Mouse (Mus musculus): Measurements from ENCODE around the gene Amh.

- no peak for TF ChIP-seq CTCF (IDR thresholded peaks at IDR 0.05; ENCODE audit: low read depth)
- TF ChIP-seq EP300 (IDR thresholded peaks at IDR 0.05; ENCODE audit: low read depth): no peak
Observed at GRCm38 (mm10) chr10:80824827-80825226, 19.8 kb downstream of the Amh start.
